Mouse (Mus musculus): ENCODE results near the gene Cul9. TPM values are rescaled to one million over a fixed set of nuclear protein-coding genes. Genes with fewer than 3 reads are reported as not detected.

Gene Cul9
- polyA plus RNA-seq, 1 experiment from 2014 or later: 4.6 TPM

DNA sequence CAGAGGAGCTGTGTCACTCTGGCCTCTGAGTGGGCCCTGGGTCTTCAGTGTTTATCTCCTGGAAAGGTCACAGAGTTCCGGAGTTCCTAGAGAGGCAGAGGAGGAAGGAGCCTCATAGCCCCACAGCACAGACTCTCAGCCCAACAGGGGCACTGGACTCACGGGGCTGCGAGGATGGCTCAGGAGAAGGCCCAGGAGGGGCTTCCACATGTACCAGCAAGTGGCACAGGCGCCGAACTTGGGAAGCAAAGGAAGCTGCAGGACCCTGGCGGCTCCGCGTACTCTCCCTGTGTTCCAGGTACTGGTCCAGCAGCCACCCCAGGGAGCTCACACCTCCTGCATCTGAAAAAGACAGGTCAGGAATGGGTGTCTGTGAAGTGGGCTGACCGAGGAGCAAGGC is 25.0 kb downstream of the Cul9 start:
- H3K36me3 ChIP-seq (ENCODE audit: control insufficient read depth, insufficient read depth, low read length): peaks cover 3% of the 10 kb centered on the region; the same call in 1 of the 2 replicates
- H3K27me3 ChIP-seq (ENCODE audit: control insufficient read depth, insufficient read depth, low read length): peaks cover 6% of the 10 kb centered on the region; the same call in 1 of the 2 replicates
- no peak for ATAC-seq (ENCODE audit: insufficient number of reproducible peaks, insufficient read depth, low FRiP score, low read depth)
- peak overlapping the region; percentile 58 for H3K9ac ChIP-seq (ENCODE audit: low read length)
- WGBS: 61% methylated on average over 9 of the region's 9 CpGs
- H3K9me3 ChIP-seq (ENCODE audit: control insufficient read depth, low read length): no peaks in the 10 kb centered on the region
- peak overlapping the region in 1 of 2 experiments; percentile 25; a peak in 1 of 4 replicates for H3K4me3 ChIP-seq (ENCODE audit: control insufficient read depth in 1 of 2, insufficient read depth in 1 of 2, low read depth in 1 of 2, low read length in 2 of 2)
- H3K4me2 ChIP-seq (ENCODE audit: low read length): peak overlapping the region; percentile 57
- peaks cover 9 to 11% of the 10 kb centered on the region in 2 experiments; a peak in 3 of 4 replicates for H3K4me1 ChIP-seq (ENCODE audit: control insufficient read depth in 2 of 2, insufficient read depth in 2 of 2, low read length in 2 of 2)
- no peak overlapping the region for H3K27ac ChIP-seq (replicated peaks in 1 of 2; ENCODE audit: control insufficient read depth in 1 of 2, insufficient read depth in 1 of 2, low read depth in 2 of 2, low read length in 2 of 2)

DNA sequence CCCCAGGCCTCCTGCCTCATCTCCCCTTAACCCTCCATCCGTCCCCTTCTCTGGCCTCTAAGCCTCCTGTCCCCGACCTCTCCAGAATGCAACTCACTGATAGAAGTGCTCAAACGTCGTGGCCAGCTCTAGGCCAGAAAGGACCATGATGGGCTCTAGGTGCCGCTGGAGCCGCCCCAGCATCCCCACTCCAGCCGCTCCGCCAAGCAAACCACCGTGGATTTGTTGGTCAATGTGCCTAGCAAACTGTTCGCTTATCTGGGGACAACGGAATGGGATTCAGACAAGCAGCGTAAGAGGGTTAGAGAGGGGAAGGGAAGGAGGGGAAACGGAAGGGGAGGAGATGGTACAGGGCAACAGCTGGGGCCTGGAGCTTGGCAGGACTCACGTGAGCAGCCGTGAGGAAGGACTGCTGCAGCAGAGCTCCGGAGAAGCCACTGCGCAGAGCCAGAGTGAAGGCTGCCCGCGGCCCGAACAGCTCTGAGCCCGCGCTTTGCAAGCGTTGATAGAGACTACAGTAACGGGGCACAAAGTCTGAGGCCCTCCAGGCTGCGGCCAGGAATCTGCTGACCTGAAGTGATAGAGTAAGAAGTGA is 25.7 kb downstream of the Cul9 start:
- H3K9me3 ChIP-seq (ENCODE audit: control insufficient read depth, low read length): no peaks in the 10 kb centered on the region
- H3K36me3 ChIP-seq (ENCODE audit: control insufficient read depth, insufficient read depth, low read length): peaks cover 3% of the 10 kb centered on the region; the same call in 1 of the 2 replicates
- no peak overlapping the region for H3K27ac ChIP-seq (replicated peaks in 1 of 2; ENCODE audit: control insufficient read depth in 1 of 2, insufficient read depth in 1 of 2, low read depth in 2 of 2, low read length in 2 of 2)
- H3K9ac ChIP-seq (ENCODE audit: low read length): peak overlapping the region; percentile 58
- H3K4me1 ChIP-seq (ENCODE audit: control insufficient read depth in 2 of 2, insufficient read depth in 2 of 2, low read length in 2 of 2): peaks cover 9 to 11% of the 10 kb centered on the region in 2 experiments; a peak in 3 of 4 replicates
- H3K4me3 ChIP-seq (ENCODE audit: control insufficient read depth in 1 of 2, insufficient read depth in 1 of 2, low read depth in 1 of 2, low read length in 2 of 2): peak overlapping the region; percentile 25 to 27
- peak overlapping the region; percentile 57 for H3K4me2 ChIP-seq (ENCODE audit: low read length)
- peaks cover 6% of the 10 kb centered on the region; the same call in 1 of the 2 replicates for H3K27me3 ChIP-seq (ENCODE audit: control insufficient read depth, insufficient read depth, low read length)
- 0 out of 2 replicates have a peak, but pooled peaks have one; percentile 33 for ATAC-seq (ENCODE audit: insufficient number of reproducible peaks, insufficient read depth, low FRiP score, low read depth)
- 14% methylated on average over 25 of the region's 25 CpGs for WGBS

DNA sequence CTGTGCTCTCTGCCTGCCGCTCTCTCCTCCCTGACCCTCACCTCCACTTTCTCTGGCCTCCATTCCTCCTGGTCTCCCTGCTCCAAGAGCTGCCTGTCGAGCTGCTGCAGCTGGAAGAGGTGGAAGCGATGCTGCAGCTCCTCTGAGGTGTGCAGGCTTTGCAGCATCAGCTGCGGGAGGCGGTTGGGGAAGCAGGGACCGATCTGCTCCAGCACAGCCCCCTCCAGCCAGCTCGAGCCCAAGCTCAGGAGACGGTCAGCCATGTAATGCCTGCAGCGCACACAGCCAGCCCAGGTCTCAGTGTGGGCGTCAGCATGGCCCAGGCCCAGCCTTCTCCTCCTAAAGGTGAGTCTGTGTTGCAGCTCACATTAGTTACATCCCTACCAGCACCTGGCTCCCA is 26.2 kb downstream of the Cul9 start:
- H3K4me3 ChIP-seq (ENCODE audit: control insufficient read depth in 1 of 2, insufficient read depth in 1 of 2, low read depth in 1 of 2, low read length in 2 of 2): peak overlapping the region; percentile 25 to 27; a peak in 3 of 4 replicates
- no peaks in the 10 kb centered on the region for H3K9me3 ChIP-seq (ENCODE audit: control insufficient read depth, low read length)

DNA sequence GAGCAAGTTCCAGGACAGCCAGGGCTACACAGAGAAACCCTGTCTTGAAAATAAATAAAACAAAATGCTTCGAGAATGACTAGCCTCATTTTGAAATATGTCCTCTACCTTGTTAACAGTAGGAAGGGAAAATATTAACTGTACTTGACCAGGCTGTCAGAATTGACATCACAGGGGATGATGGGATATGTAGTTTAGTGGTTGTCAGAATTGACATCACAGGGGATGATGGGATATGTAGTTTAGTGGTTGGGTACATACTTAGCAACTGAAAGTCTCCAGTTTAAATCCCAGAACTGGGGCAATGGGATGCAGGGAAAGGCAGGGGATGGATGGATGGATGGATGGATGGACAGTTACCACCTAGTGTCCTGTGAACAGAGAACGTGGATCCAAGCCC is 32.9 kb downstream of the Cul9 start:
- no peaks in the 10 kb centered on the region for H3K9me3 ChIP-seq (ENCODE audit: control insufficient read depth, low read length)
- ATAC-seq (ENCODE audit: insufficient number of reproducible peaks, insufficient read depth, low FRiP score, low read depth): no peak
- H3K36me3 ChIP-seq (ENCODE audit: control insufficient read depth, insufficient read depth, low read length): 0 out of 2 replicates have a peak, but pooled peaks cover 3% of the 10 kb centered on the region
- H3K4me2 ChIP-seq (ENCODE audit: low read length): no peak overlapping the region
- no peaks in the 10 kb centered on the region for H3K4me1 ChIP-seq (ENCODE audit: control insufficient read depth in 2 of 2, insufficient read depth in 2 of 2, low read length in 2 of 2)
- H3K4me3 ChIP-seq (ENCODE audit: control insufficient read depth in 1 of 2, insufficient read depth in 1 of 2, low read depth in 1 of 2, low read length in 2 of 2): no peak overlapping the region
- H3K9ac ChIP-seq (ENCODE audit: low read length): no peak overlapping the region
- WGBS: 52% methylated on average over 2 of the region's 2 CpGs
- no peaks in the 10 kb centered on the region for H3K27me3 ChIP-seq (ENCODE audit: control insufficient read depth, insufficient read depth, low read length)
- no peak overlapping the region for H3K27ac ChIP-seq (replicated peaks in 1 of 2; ENCODE audit: control insufficient read depth in 1 of 2, insufficient read depth in 1 of 2, low read depth in 2 of 2, low read length in 2 of 2)

More for the DNA sequence above, 26.2 kb downstream of the Cul9 start:
- 49% methylated on average over 10 of the region's 10 CpGs for WGBS
- no peak for ATAC-seq (ENCODE audit: insufficient number of reproducible peaks, insufficient read depth, low FRiP score, low read depth)
- Histone ChIP-seq H3K27me3 (ENCODE audit: control insufficient read depth, insufficient read depth, low read length) (peaks cover 6% of the 10 kb centered on the region; the same call in 1 of the 2 replicates), H3K27ac (replicated peaks in 1 of 2; ENCODE audit: control insufficient read depth in 1 of 2, insufficient read depth in 1 of 2, low read depth in 2 of 2, low read length in 2 of 2) (no peak overlapping the region), H3K4me1 (ENCODE audit: control insufficient read depth in 2 of 2, insufficient read depth in 2 of 2, low read length in 2 of 2) (peaks cover 9 to 11% of the 10 kb centered on the region in 2 experiments; a peak in 3 of 4 replicates), H3K36me3 (ENCODE audit: control insufficient read depth, insufficient read depth, low read length) (peaks cover 3% of the 10 kb centered on the region; the same call in 1 of the 2 replicates), H3K4me2 (ENCODE audit: low read length) (peak overlapping the region; percentile 57), H3K9ac (ENCODE audit: low read length) (peak overlapping the region; percentile 58; the same call in 1 of the 2 replicates)

DNA sequence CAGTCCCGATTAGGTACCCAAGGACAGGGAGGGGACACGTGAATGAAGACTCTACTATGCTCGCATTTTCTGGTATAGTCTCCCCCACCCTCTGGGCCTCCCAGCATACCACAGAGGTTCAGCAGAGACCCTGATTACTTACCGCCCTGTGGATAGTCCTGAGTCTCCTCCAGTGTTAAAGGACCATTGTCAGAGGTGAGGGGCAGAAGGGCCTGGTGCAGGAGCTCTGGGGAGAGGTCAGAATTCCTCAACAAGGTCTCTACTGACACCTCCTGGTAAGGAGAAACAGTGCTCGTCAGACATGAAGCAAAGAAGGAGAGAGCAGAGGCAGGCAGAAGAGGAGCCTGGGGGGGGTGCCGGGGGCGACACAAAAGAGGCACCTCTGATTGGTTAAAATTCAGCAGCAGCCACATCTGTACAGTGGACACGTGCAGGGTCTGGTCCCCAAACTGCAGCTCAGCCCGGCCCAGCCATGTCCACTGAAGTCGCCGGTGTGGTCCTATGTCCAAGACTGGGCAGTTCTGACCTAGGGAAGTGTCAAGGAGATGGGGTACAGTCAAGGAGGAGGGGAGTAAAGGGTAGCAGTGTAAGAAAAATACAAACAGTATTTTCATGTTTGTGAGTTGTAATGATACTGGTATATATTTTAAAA is 35.0 kb downstream of the Cul9 start:
- Histone ChIP-seq H3K4me3 (ENCODE audit: control insufficient read depth in 1 of 2, insufficient read depth in 1 of 2, low read depth in 1 of 2, low read length in 2 of 2) (no peak overlapping the region), H3K9me3 (ENCODE audit: control insufficient read depth, low read length) (no peaks in the 10 kb centered on the region), H3K4me1 (ENCODE audit: control insufficient read depth in 2 of 2, insufficient read depth in 2 of 2, low read length in 2 of 2) (no peaks in the 10 kb centered on the region), H3K27ac (replicated peaks in 1 of 2; ENCODE audit: control insufficient read depth in 1 of 2, insufficient read depth in 1 of 2, low read depth in 2 of 2, low read length in 2 of 2) (no peak overlapping the region), H3K36me3 (ENCODE audit: control insufficient read depth, insufficient read depth, low read length) (peaks cover 3% of the 10 kb centered on the region; the same call in 1 of the 2 replicates), H3K4me2 (ENCODE audit: low read length) (no peak overlapping the region), H3K27me3 (ENCODE audit: control insufficient read depth, insufficient read depth, low read length) (no peaks in the 10 kb centered on the region), H3K9ac (ENCODE audit: low read length) (no peak overlapping the region)
- ATAC-seq (ENCODE audit: insufficient number of reproducible peaks, insufficient read depth, low FRiP score, low read depth): 0 out of 2 replicates have a peak, but pooled peaks have one; percentile 35
- 54% methylated on average over 11 of the region's 11 CpGs for WGBS

DNA sequence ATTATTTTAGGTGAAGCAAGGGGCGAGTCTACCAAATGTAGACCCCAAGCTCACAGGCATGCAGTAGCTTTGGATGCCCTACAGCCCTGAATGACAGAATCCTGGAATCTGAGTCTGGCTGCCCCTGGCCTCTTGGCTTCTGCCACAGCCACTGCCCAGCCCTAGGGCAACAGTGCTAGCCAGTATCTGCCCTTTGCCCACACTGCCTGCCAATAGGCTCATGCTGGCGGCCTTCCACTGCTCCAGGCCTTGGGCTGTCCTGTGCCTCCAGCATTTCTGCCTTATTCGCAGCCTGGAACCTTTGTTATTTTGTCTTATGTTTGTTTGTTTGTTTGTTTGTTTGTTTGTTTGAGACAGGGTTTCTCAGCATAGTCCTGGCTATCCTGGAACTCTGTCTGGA is 40.6 kb downstream of the Cul9 start:
- Histone ChIP-seq H3K4me3 (ENCODE audit: control insufficient read depth in 1 of 2, insufficient read depth in 1 of 2, low read depth in 1 of 2, low read length in 2 of 2) (no peak overlapping the region), H3K4me2 (ENCODE audit: low read length) (no peak overlapping the region), H3K9ac (ENCODE audit: low read length) (no peak overlapping the region), H3K27me3 (ENCODE audit: control insufficient read depth, insufficient read depth, low read length) (no peaks in the 10 kb centered on the region), H3K4me1 (ENCODE audit: control insufficient read depth in 2 of 2, insufficient read depth in 2 of 2, low read length in 2 of 2) (no peaks in the 10 kb centered on the region), H3K27ac (replicated peaks in 1 of 2; ENCODE audit: control insufficient read depth in 1 of 2, insufficient read depth in 1 of 2, low read depth in 2 of 2, low read length in 2 of 2) (no peak overlapping the region), H3K9me3 (ENCODE audit: control insufficient read depth, low read length) (no peaks in the 10 kb centered on the region), H3K36me3 (ENCODE audit: control insufficient read depth, insufficient read depth, low read length) (peaks cover 8% of the 10 kb centered on the region; the same call in 1 of the 2 replicates)
- 89% methylated on average over 3 of the region's 3 CpGs for WGBS
- ATAC-seq (ENCODE audit: insufficient number of reproducible peaks, insufficient read depth, low FRiP score, low read depth): no peak

DNA sequence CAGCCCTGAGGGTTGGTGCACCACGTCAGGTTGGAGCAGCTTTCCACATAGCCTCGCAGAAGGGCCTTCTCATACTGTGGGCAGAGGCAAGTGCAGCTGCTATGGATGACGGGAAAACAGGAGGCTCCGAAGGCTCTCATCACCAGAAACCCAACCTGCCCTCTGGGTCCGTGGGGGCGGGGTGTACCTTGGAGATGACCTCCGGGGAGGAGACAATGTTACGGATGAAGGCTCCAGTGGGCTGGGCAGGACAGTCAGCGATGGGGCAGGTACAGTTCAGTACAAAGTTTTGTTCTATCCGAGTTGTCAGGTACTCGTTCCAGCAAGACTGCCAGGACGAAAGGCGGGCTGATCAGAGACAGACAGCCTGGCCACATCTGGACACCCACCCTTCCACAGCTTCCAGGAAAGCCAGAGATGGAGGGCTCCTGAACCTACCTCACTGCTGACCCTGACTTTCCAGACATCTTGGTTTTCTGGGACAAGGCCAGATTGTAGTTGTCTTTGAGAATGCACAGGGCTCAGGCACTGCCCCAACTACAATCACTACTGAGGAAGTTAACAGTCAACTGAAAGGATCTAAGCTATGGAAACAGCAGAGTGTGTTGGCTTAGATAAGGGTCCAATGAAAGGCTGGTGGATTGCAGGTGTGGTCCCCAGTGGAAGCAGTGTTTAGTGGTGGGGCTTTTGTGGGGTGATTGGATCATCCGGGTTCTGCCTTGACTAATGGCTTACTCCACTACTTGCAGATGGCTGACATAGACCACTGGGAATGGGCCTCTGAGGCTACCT is 42.1 kb downstream of the Cul9 start:
- Histone ChIP-seq H3K36me3 (ENCODE audit: control insufficient read depth, insufficient read depth, low read length) (peaks cover 11% of the 10 kb centered on the region), H3K4me3 (ENCODE audit: control insufficient read depth in 1 of 2, insufficient read depth in 1 of 2, low read depth in 1 of 2, low read length in 2 of 2) (no peak overlapping the region), H3K4me1 (ENCODE audit: control insufficient read depth in 2 of 2, insufficient read depth in 2 of 2, low read length in 2 of 2) (no peaks in the 10 kb centered on the region), H3K27me3 (ENCODE audit: control insufficient read depth, insufficient read depth, low read length) (no peaks in the 10 kb centered on the region), H3K4me2 (ENCODE audit: low read length) (no peak overlapping the region), H3K27ac (replicated peaks in 1 of 2; ENCODE audit: control insufficient read depth in 1 of 2, insufficient read depth in 1 of 2, low read depth in 2 of 2, low read length in 2 of 2) (no peak overlapping the region), H3K9me3 (ENCODE audit: control insufficient read depth, low read length) (no peaks in the 10 kb centered on the region), H3K9ac (ENCODE audit: low read length) (no peak overlapping the region)
- WGBS: 71% methylated on average over 14 of the region's 14 CpGs
- no peak for ATAC-seq (ENCODE audit: insufficient number of reproducible peaks, insufficient read depth, low FRiP score, low read depth)
